Mouse (Mus musculus) forebrain, embryonic 12.5 days (tissue): ENCODE data around the gene Arhgap6. TPM values are rescaled to one million over a fixed set of nuclear protein-coding genes. Genes with fewer than 3 reads are reported as not detected.

Source experiments
- ATAC-seq: fragments of 200-750 bp; cut with Nextera tagmentation; 2 replicates; pipeline ENCODE4 v1.8.0; 2017; ENCODE audit warnings: moderate TSS enrichment; ENCODE audit not compliant: low FRiP score
- H3K27ac ChIP-seq: fragments of 300-500 bp; sonication (generic); 2 replicates; pipeline ENCODE4 v1.5.1; 2016; ENCODE audit warnings: mild to moderate bottlenecking
- H3K27me3 ChIP-seq: fragments of 300-500 bp; sonication (generic); 2 replicates; pipeline ENCODE4 v1.6.1; 2016; ENCODE audit warnings: mild to moderate bottlenecking
- H3K36me3 ChIP-seq: fragments of 300-500 bp; sonication (generic); replicated peaks from 2 replicates; pipeline ENCODE4 v1.6.1; 2016; ENCODE audit warnings: mild to moderate bottlenecking
- H3K4me1 ChIP-seq: fragments of 300-500 bp; sonication (generic); 2 replicates; pipeline ENCODE4 v1.6.1; 2016
- H3K4me2 ChIP-seq: fragments of 300-500 bp; sonication (generic); 2 replicates; pipeline ENCODE4 v1.6.1; 2016; ENCODE audit warnings: mild to moderate bottlenecking, moderate library complexity
- H3K4me3 ChIP-seq: fragments of 300-500 bp; sonication (generic); replicated peaks from 2 replicates; pipeline ENCODE4 v1.5.1; 2016; ENCODE audit warnings: mild to moderate bottlenecking
- H3K9ac ChIP-seq: fragments of 300-500 bp; sonication (generic); 2 replicates; pipeline ENCODE4 v1.6.1; 2016; ENCODE audit warnings: mild to moderate bottlenecking
- H3K9me3 ChIP-seq: fragments of 300-500 bp; sonication (generic); 2 replicates; pipeline ENCODE4 v1.6.1; 2016
- WGBS: fragments of 180-500 bp; shearing (Covaris S2); methylation state at CpG from one replicate; pipeline ENCODE4 v1.1.7; 2016; 5-methylcytosine and 5-hydroxymethylcytosine counted together
- polyA plus RNA-seq: library from polyadenylated mRNA; unstranded; fragments of >200 nt; fragmentation: Nextera tagmentation; extraction: Ambion mirVana; gene quantifications from 2 replicates; pipeline ENCODE4 v1.2.1, GENCODE M21; 2016

Arhgap6 gene
- polyA plus RNA-seq, 1 experiment from 2014 or later, result 0.73 TPM

DNA sequence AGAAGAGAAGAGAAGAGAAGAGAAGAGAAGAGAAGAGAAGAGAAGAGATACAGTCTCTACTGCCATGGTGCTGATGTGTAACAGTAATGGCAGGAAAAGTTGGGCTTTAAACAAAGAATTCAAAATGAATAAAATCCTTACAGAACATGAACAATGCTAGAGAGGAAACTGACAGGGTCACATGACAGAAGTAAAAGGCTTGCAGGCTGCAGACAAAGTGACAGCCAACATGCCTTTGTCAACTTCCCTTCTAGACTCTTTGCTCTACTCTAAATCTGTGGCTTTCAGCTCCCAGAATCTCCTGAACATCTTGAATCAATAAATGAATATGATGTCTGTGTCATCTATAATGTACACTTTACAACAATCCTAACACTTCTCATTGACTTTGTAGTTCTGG is 542.7 kb downstream of the Arhgap6 start:
- no peak overlapping the region for H3K4me3 ChIP-seq
- no peaks in the 10 kb centered on the region for H3K9me3 ChIP-seq
- ATAC-seq, result no peak
- no peak overlapping the region for H3K27ac ChIP-seq
- H3K27me3 ChIP-seq, result 0 out of 2 replicates have a peak, but pooled peaks cover 6% of the 10 kb centered on the region
- no peak overlapping the region for H3K4me2 ChIP-seq
- no peak overlapping the region for H3K9ac ChIP-seq
- H3K4me1 ChIP-seq, result no peaks in the 10 kb centered on the region
- H3K36me3 ChIP-seq, result no peaks in the 10 kb centered on the region

DNA sequence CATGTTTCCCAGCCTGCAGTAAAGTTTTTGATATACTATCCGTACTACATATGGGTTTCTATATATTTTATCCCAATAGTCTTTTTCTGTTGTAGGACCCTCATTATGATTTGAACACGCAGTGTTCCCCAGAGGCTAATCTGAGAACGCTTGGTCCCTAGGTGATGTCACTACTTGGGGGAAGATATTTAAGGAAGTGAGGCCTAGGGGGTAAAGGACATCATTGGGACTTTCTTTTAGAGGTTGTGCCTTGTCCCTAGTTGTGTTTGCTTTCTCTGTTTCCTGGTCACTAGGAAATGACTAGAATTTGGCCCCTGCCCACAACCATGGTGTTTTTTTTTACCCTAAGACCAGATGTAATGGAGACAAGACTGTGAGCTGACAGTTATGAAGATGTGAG is 543.3 kb downstream of the Arhgap6 start:
- no peaks in the 10 kb centered on the region for H3K36me3 ChIP-seq
- no peak overlapping the region for H3K27ac ChIP-seq
- 77% methylated on average over 3 of the region's 3 CpGs for WGBS
- no peaks in the 10 kb centered on the region for H3K9me3 ChIP-seq
- 0 out of 2 replicates have a peak, but pooled peaks cover 5% of the 10 kb centered on the region for H3K27me3 ChIP-seq
- no peak overlapping the region for H3K4me2 ChIP-seq
- H3K9ac ChIP-seq, result no peak overlapping the region
- ATAC-seq, result no peak
- no peaks in the 10 kb centered on the region for H3K4me1 ChIP-seq
- no peak overlapping the region for H3K4me3 ChIP-seq

Other genes starting within 250 kb of the Arhgap6 start
- gene Frmpd4, start 217.9 kb upstream of the Arhgap6 start, polyA plus RNA-seq, result 0.19 and 0.20 TPM in 2 replicates
- gene Msl3, start 121.2 kb upstream of the Arhgap6 start, polyA plus RNA-seq, result 31.7 and 32.9 TPM in 2 replicates